Mouse (Mus musculus): ENCODE data around the gene Fam166b.
A peak's percentile ranks its signal among the peaks of the same experiment; 100 is the strongest.

GRCm38 (mm10) chr4:43477857-43478533 is 49.1 kb upstream of the Fam166b start:
- TF ChIP-seq CTCF (IDR thresholded peaks at IDR 0.05) (peak; percentile 78), EP300 (IDR thresholded peaks at IDR 0.05) (no peak)
